Mouse (Mus musculus): Measurements from ENCODE around the gene Gm17720. TPM values are rescaled to one million over a fixed set of nuclear protein-coding genes. Genes with fewer than 3 reads are reported as not detected.

Gene Gm17720
- total and polyA plus RNA-seq, 3 experiments, result not detected

DNA sequence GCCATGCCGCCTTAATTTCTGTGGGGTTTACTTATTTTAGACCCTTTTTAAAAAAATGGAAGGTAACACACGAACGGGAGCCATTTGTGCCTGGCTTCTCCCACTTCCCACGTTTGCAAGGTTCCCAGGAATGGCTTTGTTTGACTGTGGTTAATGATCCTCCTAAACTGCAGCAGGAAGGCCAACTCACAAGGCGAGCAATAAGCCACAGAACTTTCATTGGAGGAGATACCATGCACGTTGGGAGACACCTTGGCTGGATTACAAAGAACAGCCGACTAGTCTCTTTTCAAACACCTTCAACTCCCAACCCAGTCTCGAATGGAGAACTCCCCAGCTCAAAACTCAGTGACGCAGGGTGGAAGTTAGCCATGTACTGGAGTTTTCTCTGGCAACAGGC lies 38.4 kb downstream of the Gm17720 start:
- in situ Hi-C loops (cut with MboI; ENCODE audit: low pct_ligation_motif_present, low pct_unique_long_range_greater_than_20kb, low sequenced_read_pairs) (loop anchor here (10.0 kb wide), 1 partner anchor 49 kb away; no protein-coding TSS in a partner anchor), dilution Hi-C loops (cut with MboI; ENCODE audit: extremely low pct_ligation_motif_present, extremely low pct_unique_long_range_greater_than_20kb, low sequenced_read_pairs) (no loop called here)
- Histone ChIP-seq H3K79me2 (replicated peaks; ENCODE audit: control insufficient read depth, extremely low read depth, insufficient read depth, poor library complexity, severe bottlenecking) (no peaks in the 10 kb centered on the region; the same call in 1 of the 2 replicates), H3K36me3 (replicated peaks in 1 of 2; ENCODE audit: control insufficient read depth in 1 of 2, insufficient read depth in 1 of 2, low read length in 1 of 2) (no peaks in the 10 kb centered on the region), H3K4me3 (replicated peaks in 1 of 3; ENCODE audit: low read depth in 2 of 3, low read length in 2 of 3, poor library complexity in 1 of 3) (no peak overlapping the region), H3K27ac (ENCODE audit: insufficient read depth, low read depth) (no peak overlapping the region), H3K9me3 (replicated peaks; ENCODE audit: low read length) (peaks cover 10% of the 10 kb centered on the region), H3K27me3 (replicated peaks) (no peaks in the 10 kb centered on the region), H3K9ac (ENCODE audit: insufficient read depth, low read depth) (no peak overlapping the region), H3K4me1 (ENCODE audit: control insufficient read depth in 1 of 2, insufficient read depth in 2 of 2) (no peaks in the 10 kb centered on the region), H3K4me2 (ENCODE audit: insufficient read depth, low read depth, poor library complexity, severe bottlenecking) (no peak overlapping the region)
- no peak for DNase-seq (ENCODE audit: extremely low read depth)
- no peak for TF ChIP-seq ELF1 (IDR thresholded peaks at IDR 0.05; ENCODE audit: low read depth, low read length)
- TF ChIP-seq POLR2AphosphoS2 (IDR thresholded peaks at IDR 0.05; ENCODE audit: low read depth, low read length), result no peak
- TF ChIP-seq TBP (conservative IDR thresholded peaks at IDR 0.05; ENCODE audit: low read depth, low read length), result no peak
- no peak for TF ChIP-seq CHD1 (IDR thresholded peaks at IDR 0.05; ENCODE audit: low read depth, low read length)
- no peak for TF ChIP-seq EP300 (IDR thresholded peaks at IDR 0.05; ENCODE audit: low read length)
- no peak for TF ChIP-seq CHD2 (IDR thresholded peaks at IDR 0.05; ENCODE audit: low read length)
- TF ChIP-seq ZC3H11A (IDR thresholded peaks at IDR 0.05; ENCODE audit: low read depth, low read length), result no peak
- TF ChIP-seq GABPA (IDR thresholded peaks at IDR 0.05; ENCODE audit: insufficient replicate concordance, low read depth, low read length), result no peak
- no peak for TF ChIP-seq MAFK (IDR thresholded peaks at IDR 0.05; ENCODE audit: insufficient replicate concordance, low read length)
- no peak for TF ChIP-seq NRF1 (IDR thresholded peaks at IDR 0.05; ENCODE audit: low read depth, low read length)
- TF ChIP-seq JUN (IDR thresholded peaks at IDR 0.05; ENCODE audit: insufficient read depth, low read depth, low read length), result no peak
- no peak for TF ChIP-seq SIN3A (IDR thresholded peaks at IDR 0.05; ENCODE audit: low read length)
- no peak for TF ChIP-seq ZNF384 (IDR thresholded peaks at IDR 0.05; ENCODE audit: low read depth, low read length)
- TF ChIP-seq PAX5 (IDR thresholded peaks at IDR 0.05; ENCODE audit: low read length), result no peak
- TF ChIP-seq NELFE (IDR thresholded peaks at IDR 0.05; ENCODE audit: low read depth, low read length), result no peak
- no peak for TF ChIP-seq SMC3 (IDR thresholded peaks at IDR 0.05; ENCODE audit: low read depth, low read length)
- TF ChIP-seq CTCF (conservative IDR thresholded peaks at IDR 0.05 in 1 of 2, IDR thresholded peaks at IDR 0.05 in 1 of 2; ENCODE audit: low read depth in 2 of 2, low read length in 2 of 2), result no peak
- no peak for TF ChIP-seq UBTF (IDR thresholded peaks at IDR 0.05; ENCODE audit: low read depth, low read length)
- no peak for TF ChIP-seq ZKSCAN1 (IDR thresholded peaks at IDR 0.05; ENCODE audit: borderline replicate concordance, low read depth, low read length)
- TF ChIP-seq MAX (IDR thresholded peaks at IDR 0.05; ENCODE audit: low read length), result no peak

DNA sequence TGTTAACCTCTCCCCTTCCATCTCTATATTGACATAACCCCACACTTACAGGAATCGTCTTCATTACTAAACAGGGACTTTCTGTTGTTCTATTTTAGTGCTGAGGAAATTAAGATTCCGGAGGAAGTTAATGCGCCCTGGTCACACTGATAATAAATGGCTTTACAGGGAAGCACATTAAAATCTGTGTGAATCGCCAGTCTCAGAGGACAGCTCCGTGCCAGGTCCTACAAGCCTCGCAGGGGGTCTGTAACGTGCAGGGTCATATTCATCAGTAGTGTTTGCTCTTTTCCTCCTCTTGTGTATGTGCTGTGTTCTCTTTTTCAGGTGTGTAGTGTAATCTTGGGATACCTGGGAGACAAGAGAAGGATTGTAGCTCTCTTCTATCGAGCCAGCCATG lies 44.3 kb downstream of the Gm17720 start:
- Histone ChIP-seq H3K36me3 (replicated peaks in 1 of 2; ENCODE audit: control insufficient read depth in 1 of 2, insufficient read depth in 1 of 2, low read length in 1 of 2) (no peaks in the 10 kb centered on the region), H3K79me2 (replicated peaks; ENCODE audit: control insufficient read depth, extremely low read depth, insufficient read depth, poor library complexity, severe bottlenecking) (no peaks in the 10 kb centered on the region; the same call in 1 of the 2 replicates), H3K4me1 (ENCODE audit: control insufficient read depth in 1 of 2, insufficient read depth in 2 of 2) (peaks cover 0 to 5% of the 10 kb centered on the region in 2 experiments; a peak in 1 of 4 replicates), H3K27me3 (replicated peaks) (no peaks in the 10 kb centered on the region), H3K4me2 (ENCODE audit: insufficient read depth, low read depth, poor library complexity, severe bottlenecking) (no peak overlapping the region), H3K9ac (ENCODE audit: insufficient read depth, low read depth) (no peak overlapping the region), H3K9me3 (replicated peaks; ENCODE audit: low read length) (peaks cover 4% of the 10 kb centered on the region), H3K27ac (ENCODE audit: insufficient read depth, low read depth) (no peak overlapping the region), H3K4me3 (replicated peaks in 1 of 3; ENCODE audit: low read depth in 2 of 3, low read length in 2 of 3, poor library complexity in 1 of 3) (no peak overlapping the region)
- no peak for DNase-seq (ENCODE audit: extremely low read depth)
- in situ Hi-C loops (cut with MboI; ENCODE audit: low pct_ligation_motif_present, low pct_unique_long_range_greater_than_20kb, low sequenced_read_pairs) (no loop called here), dilution Hi-C loops (cut with MboI; ENCODE audit: extremely low pct_ligation_motif_present, extremely low pct_unique_long_range_greater_than_20kb, low sequenced_read_pairs) (no loop called here)
- TF ChIP-seq MXI1 (IDR thresholded peaks at IDR 0.05; ENCODE audit: low read depth, low read length) (no peak), ZNF384 (IDR thresholded peaks at IDR 0.05; ENCODE audit: low read depth, low read length) (no peak), HCFC1 (IDR thresholded peaks at IDR 0.05; ENCODE audit: low read depth, low read length) (no peak), NELFE (IDR thresholded peaks at IDR 0.05; ENCODE audit: low read depth, low read length) (no peak), TCF12 (IDR thresholded peaks at IDR 0.05; ENCODE audit: low read depth, low read length) (no peak), MAZ (IDR thresholded peaks at IDR 0.05; ENCODE audit: low read depth, low read length) (no peak), JUND (conservative IDR thresholded peaks at IDR 0.05; ENCODE audit: low read depth, low read length) (no peak), UBTF (IDR thresholded peaks at IDR 0.05; ENCODE audit: low read depth, low read length) (no peak), TBP (conservative IDR thresholded peaks at IDR 0.05; ENCODE audit: low read depth, low read length) (no peak), EP300 (IDR thresholded peaks at IDR 0.05; ENCODE audit: low read length) (no peak), ELF1 (IDR thresholded peaks at IDR 0.05; ENCODE audit: low read depth, low read length) (no peak), ETS1 (conservative IDR thresholded peaks at IDR 0.05; ENCODE audit: low read depth, low read length) (no peak), MEF2A (IDR thresholded peaks at IDR 0.05; ENCODE audit: borderline replicate concordance, low read depth, low read length) (no peak), CHD2 (IDR thresholded peaks at IDR 0.05; ENCODE audit: low read length) (no peak), USF1 (IDR thresholded peaks at IDR 0.05; ENCODE audit: low read depth, low read length) (no peak), JUN (IDR thresholded peaks at IDR 0.05; ENCODE audit: insufficient read depth, low read depth, low read length) (no peak), IRF4 (IDR thresholded peaks at IDR 0.05; ENCODE audit: low read depth, low read length) (no peak), CHD1 (IDR thresholded peaks at IDR 0.05; ENCODE audit: low read depth, low read length) (no peak)

Data from CH12.LX (cell line).